Mouse (Mus musculus) limb, embryonic 10.5 days (tissue): ENCODE measurements around the gene P2ry14. TPM values are rescaled to one million over a fixed set of nuclear protein-coding genes. Genes with fewer than 3 reads are reported as not detected.
"Not testable (repeated sequence)": the region's sequence is repeated elsewhere in the genome, so short reads cannot be mapped to it uniquely, and the experiment has no call there.

ENCODE experiments used
- DNase-seq: peaks from one replicate; pipeline ENCODE4 v3.0.0-alpha.2; 2017; ENCODE audit warnings: low spot score
- H3K27ac ChIP-seq: fragments of 300-500 bp; sonication (generic); 2 replicates; pipeline ENCODE4 v1.5.1; 2016; ENCODE audit warnings: mild to moderate bottlenecking
- H3K27me3 ChIP-seq: fragments of 300-500 bp; sonication (generic); 2 replicates; pipeline ENCODE4 v1.6.1; 2016; ENCODE audit warnings: low read depth, mild to moderate bottlenecking; ENCODE audit not compliant: poor library complexity, severe bottlenecking
- H3K36me3 ChIP-seq: fragments of 300-500 bp; sonication (generic); 2 replicates; pipeline ENCODE4 v1.6.1; 2016; ENCODE audit warnings: mild to moderate bottlenecking, moderate library complexity
- H3K4me1 ChIP-seq: fragments of 300-500 bp; sonication (generic); 2 replicates; pipeline ENCODE4 v1.6.1; 2016
- H3K4me3 ChIP-seq: fragments of 300-500 bp; sonication (generic); 2 replicates; pipeline ENCODE4 v1.5.1; 2016; ENCODE audit warnings: mild to moderate bottlenecking, moderate library complexity
- H3K9me3 ChIP-seq: fragments of 300-500 bp; sonication (generic); replicated peaks from 2 replicates; pipeline ENCODE4 v1.6.1; 2016; ENCODE audit warnings: mild to moderate bottlenecking
- WGBS: fragments of 180-500 bp; shearing (Covaris S2); methylation state at CpG from one replicate; pipeline ENCODE4 v1.1.7; 2016; 5-methylcytosine and 5-hydroxymethylcytosine counted together
- polyA plus RNA-seq: library from polyadenylated mRNA; unstranded; fragments of >200 nt; fragmentation: Nextera tagmentation; extraction: Ambion mirVana; gene quantifications from 2 replicates; pipeline ENCODE4 v1.2.1, GENCODE M21; 2016

P2ry14 gene
- polyA plus RNA-seq, 1 experiment from 2014 or later, result 0.70 TPM

GRCm38 (mm10) chr3:59169215-59169614 is 15.8 kb upstream of the P2ry14 start:
- Histone ChIP-seq H3K4me1 (no peaks in the 10 kb centered on the region; the same call in 1 of the 2 replicates), H3K36me3 (no peaks in the 10 kb centered on the region), H3K9me3 (no peaks in the 10 kb centered on the region), H3K27ac (no peak overlapping the region), H3K27me3 (no peaks in the 10 kb centered on the region), H3K4me3 (no peak overlapping the region)
- no peak for DNase-seq
- 84% methylated on average over 4 of the region's 4 CpGs for WGBS

GRCm38 (mm10) chr3:59168476-59168875 is 15.1 kb upstream of the P2ry14 start:
- DNase-seq, result no peak
- no peaks in the 10 kb centered on the region; the same call in 1 of the 2 replicates for H3K4me1 ChIP-seq
- no peak overlapping the region for H3K4me3 ChIP-seq
- no peaks in the 10 kb centered on the region for H3K36me3 ChIP-seq
- H3K9me3 ChIP-seq, result no peaks in the 10 kb centered on the region
- no peak overlapping the region for H3K27ac ChIP-seq
- no peaks in the 10 kb centered on the region for H3K27me3 ChIP-seq
- WGBS, result 86% methylated on average over 6 of the region's 6 CpGs

GRCm38 (mm10) chr3:59167417-59168054 is 14.1 kb upstream of the P2ry14 start:
- Histone ChIP-seq H3K27ac (no peak overlapping the region), H3K4me3 (no peak overlapping the region), H3K9me3 (no peaks in the 10 kb centered on the region), H3K4me1 (no peaks in the 10 kb centered on the region; the same call in 1 of the 2 replicates), H3K36me3 (no peaks in the 10 kb centered on the region), H3K27me3 (no peaks in the 10 kb centered on the region)
- DNase-seq, result no peak
- 84% methylated on average over 2 of the region's 2 CpGs for WGBS

- WGBS, result 95% methylated on average over 1 of the region's 1 CpGs
These were observed 7.0 kb upstream of the P2ry14 start for GRCm38 (mm10) chr3:59160465-59160864.

GRCm38 (mm10) chr3:59157048-59157447 is 3.6 kb upstream of the P2ry14 start:
- no peak for DNase-seq
- Histone ChIP-seq H3K36me3 (no peaks in the 10 kb centered on the region), H3K27ac (no peak overlapping the region), H3K4me3 (no peak overlapping the region), H3K4me1 (no peaks in the 10 kb centered on the region), H3K9me3 (no peaks in the 10 kb centered on the region), H3K27me3 (no peaks in the 10 kb centered on the region)
- 95% methylated on average over 5 of the region's 5 CpGs for WGBS

More at GRCm38 (mm10) chr3:59160465-59160864, 7.0 kb upstream of the P2ry14 start:
- Histone ChIP-seq H3K9me3 (no peaks in the 10 kb centered on the region), H3K4me1 (no peaks in the 10 kb centered on the region), H3K4me3 (no peak overlapping the region), H3K27ac (no peak overlapping the region), H3K27me3 (no peaks in the 10 kb centered on the region), H3K36me3 (no peaks in the 10 kb centered on the region)
- no peak for DNase-seq

GRCm38 (mm10) chr3:59155404-59155803 is 2.0 kb upstream of the P2ry14 start:
- Histone ChIP-seq H3K9me3 (no peaks in the 10 kb centered on the region), H3K27ac (no peak overlapping the region), H3K4me1 (no peaks in the 10 kb centered on the region), H3K36me3 (no peaks in the 10 kb centered on the region), H3K4me3 (no peak overlapping the region), H3K27me3 (no peaks in the 10 kb centered on the region)
- no peak for DNase-seq
- 93% methylated on average over 6 of the region's 6 CpGs for WGBS

- Histone ChIP-seq H3K4me3 (no peak overlapping the region), H3K27me3 (no peaks in the 10 kb centered on the region), H3K36me3 (no peaks in the 10 kb centered on the region), H3K9me3 (no peaks in the 10 kb centered on the region), H3K27ac (no peak overlapping the region), H3K4me1 (no peaks in the 10 kb centered on the region)
- no peak for DNase-seq
- 80% methylated on average over 2 of the region's 2 CpGs for WGBS
These were observed 1.5 kb upstream of the P2ry14 start for GRCm38 (mm10) chr3:59154888-59155287.

- Histone ChIP-seq H3K4me1 (no peaks in the 10 kb centered on the region), H3K9me3 (no peaks in the 10 kb centered on the region)
- WGBS, result 95% methylated on average over 2 of the region's 2 CpGs
These were observed 2.8 kb downstream of the P2ry14 start for GRCm38 (mm10) chr3:59150624-59151023.

GRCm38 (mm10) chr3:59149646-59150045 is 3.8 kb downstream of the P2ry14 start:
- no peak overlapping the region for H3K4me3 ChIP-seq
- no peak for DNase-seq
- no peak overlapping the region for H3K27ac ChIP-seq
- no peaks in the 10 kb centered on the region for H3K9me3 ChIP-seq
- no peaks in the 10 kb centered on the region for H3K4me1 ChIP-seq
- H3K36me3 ChIP-seq, result no peaks in the 10 kb centered on the region
- no peaks in the 10 kb centered on the region for H3K27me3 ChIP-seq

More at GRCm38 (mm10) chr3:59150624-59151023, 2.8 kb downstream of the P2ry14 start:
- DNase-seq, result no peak
- H3K27ac ChIP-seq, result no peak overlapping the region
- H3K36me3 ChIP-seq, result no peaks in the 10 kb centered on the region
- H3K27me3 ChIP-seq, result no peaks in the 10 kb centered on the region
- no peak overlapping the region for H3K4me3 ChIP-seq

GRCm38 (mm10) chr3:59145194-59145593 is 8.2 kb downstream of the P2ry14 start:
- 79% methylated on average over 5 of the region's 5 CpGs for WGBS
- H3K4me1 ChIP-seq, result peaks cover 4% of the 10 kb centered on the region; the same call in 1 of the 2 replicates
- no peaks in the 10 kb centered on the region for H3K9me3 ChIP-seq
- DNase-seq, result no peak
- no peak overlapping the region for H3K27ac ChIP-seq
- H3K4me3 ChIP-seq, result no peak overlapping the region
- H3K27me3 ChIP-seq, result no peaks in the 10 kb centered on the region
- no peaks in the 10 kb centered on the region for H3K36me3 ChIP-seq

GRCm38 (mm10) chr3:59141507-59142305 is 11.7 kb downstream of the P2ry14 start:
- WGBS, result 80% methylated on average over 8 of the region's 8 CpGs
- H3K27ac ChIP-seq, result no peak overlapping the region

GRCm38 (mm10) chr3:59140941-59141340 is 12.5 kb downstream of the P2ry14 start:
- H3K9me3 ChIP-seq, H3K4me3 ChIP-seq, H3K27ac ChIP-seq, H3K27me3 ChIP-seq, DNase-seq, H3K36me3 ChIP-seq: not testable (repeated sequence)
- WGBS, result 94% methylated on average over 4 of the region's 4 CpGs
- peaks cover 11% of the 10 kb centered on the region; the same call in 1 of the 2 replicates for H3K4me1 ChIP-seq

More at GRCm38 (mm10) chr3:59141507-59142305, 11.7 kb downstream of the P2ry14 start:
- no peaks in the 10 kb centered on the region for H3K36me3 ChIP-seq
- no peaks in the 10 kb centered on the region for H3K9me3 ChIP-seq
- no peak for DNase-seq
- peaks cover 11% of the 10 kb centered on the region; the same call in 1 of the 2 replicates for H3K4me1 ChIP-seq
- no peak overlapping the region for H3K4me3 ChIP-seq
- no peaks in the 10 kb centered on the region for H3K27me3 ChIP-seq

- 85% methylated on average over 2 of the region's 2 CpGs for WGBS
- Histone ChIP-seq H3K9me3 (no peaks in the 10 kb centered on the region), H3K27ac (no peak overlapping the region), H3K27me3 (no peaks in the 10 kb centered on the region), H3K4me3 (no peak overlapping the region), H3K4me1 (peaks cover 11% of the 10 kb centered on the region; the same call in 1 of the 2 replicates), H3K36me3 (no peaks in the 10 kb centered on the region)
- no peak for DNase-seq
These were observed 13.3 kb downstream of the P2ry14 start for GRCm38 (mm10) chr3:59140115-59140514.
